Mouse (Mus musculus) frontal cortex, adult (tissue): ENCODE results near the gene Asic2.
A peak's percentile ranks its signal among the peaks of the same experiment; 100 is the strongest.

Experiments
- ATAC-seq: cut with Nextera tagmentation; 2 replicates; pipeline ENCODE4 v1.9.2; 2017; ENCODE audit warnings: mild to moderate bottlenecking, moderate library complexity, mixed read lengths; ENCODE audit not compliant: low TSS enrichment

Asic2 gene

DNA sequence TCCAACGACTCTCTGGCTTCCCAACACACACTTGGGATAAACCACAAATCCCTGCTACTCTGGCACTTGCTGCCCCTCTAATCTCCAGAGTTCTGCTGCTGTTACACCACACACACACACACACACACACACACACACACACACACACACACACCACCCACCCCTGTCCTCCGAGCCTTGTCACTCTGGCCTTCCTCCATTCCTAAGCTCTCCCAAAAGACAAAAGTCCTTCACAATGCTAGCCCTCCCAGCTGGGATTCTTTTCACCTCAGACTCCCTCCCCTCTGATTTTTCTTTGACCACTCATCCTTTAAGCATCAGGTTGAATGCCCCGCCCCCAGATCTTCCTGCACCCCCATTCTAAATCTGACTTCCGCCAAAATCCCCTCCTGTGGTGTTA is 506.5 kb downstream of the Asic2 start:
- ATAC-seq, result no peak

- no peak for ATAC-seq
These were observed 513.3 kb downstream of the Asic2 start for GRCm38 (mm10) chr11:81454921-81455320.

DNA sequence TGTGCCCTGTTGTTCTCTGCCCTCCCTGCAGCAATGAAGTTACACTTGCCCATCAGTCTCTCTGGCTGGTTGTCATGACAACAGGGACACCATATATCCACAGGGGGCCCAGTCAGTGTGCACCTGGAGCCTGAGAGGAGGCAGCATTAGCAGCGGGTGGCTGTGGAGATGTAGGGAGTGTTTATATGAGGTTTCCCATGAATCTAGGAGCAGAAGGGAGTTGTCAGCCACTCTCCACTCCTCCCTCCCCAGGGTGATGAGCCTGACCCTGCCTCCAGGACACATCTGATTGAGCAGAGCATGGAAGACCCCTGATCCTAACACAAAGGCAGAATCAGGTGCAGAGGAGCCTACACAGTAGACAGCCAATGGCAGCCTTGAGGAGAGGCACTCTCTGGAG is 514.1 kb downstream of the Asic2 start:
- ATAC-seq, result no peak

DNA sequence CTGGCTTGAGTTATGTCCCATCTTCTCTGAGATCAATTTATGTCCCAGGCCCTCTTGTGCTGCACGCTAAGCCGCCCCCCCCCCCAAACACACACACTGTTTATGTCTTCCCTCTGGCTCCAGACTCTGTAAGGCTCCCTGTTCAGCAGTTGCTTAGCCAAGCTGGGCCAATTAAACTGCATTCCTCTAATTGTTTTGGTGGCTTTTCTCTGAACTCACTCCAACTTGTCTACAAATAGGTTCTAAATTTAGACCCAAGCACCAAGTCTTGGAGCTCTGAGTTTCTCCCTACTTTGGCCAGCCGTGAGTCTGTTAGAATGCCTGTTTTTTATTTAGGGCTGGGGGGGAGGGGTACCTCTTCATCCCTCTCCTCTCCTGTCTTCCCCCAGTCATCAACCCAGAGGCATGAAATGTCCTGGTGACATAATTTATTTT is 519.0 kb downstream of the Asic2 start:
- ATAC-seq, result peak; percentile 70

- no peak for ATAC-seq
These were observed 521.9 kb downstream of the Asic2 start for GRCm38 (mm10) chr11:81446347-81446746.

DNA sequence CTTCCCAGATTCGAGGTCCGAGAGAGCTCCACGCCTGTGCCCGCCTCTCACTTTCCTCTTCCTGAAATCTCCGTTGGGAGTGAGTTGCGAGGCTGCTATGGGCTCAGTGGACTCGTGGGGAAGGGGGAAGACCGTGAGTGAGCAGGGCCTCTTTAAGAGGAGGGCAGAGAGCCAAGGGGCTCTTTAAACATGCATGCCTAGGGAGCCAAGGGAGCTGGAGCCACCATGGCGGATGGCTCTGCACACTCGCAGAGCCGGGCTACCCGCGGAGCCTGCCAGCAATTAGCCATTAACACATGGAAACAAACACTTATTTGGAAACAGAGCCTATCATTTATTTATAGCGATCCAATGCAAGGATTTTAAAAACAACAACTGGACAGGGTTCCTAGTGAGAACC is 541.4 kb downstream of the Asic2 start:
- no peak for ATAC-seq

DNA sequence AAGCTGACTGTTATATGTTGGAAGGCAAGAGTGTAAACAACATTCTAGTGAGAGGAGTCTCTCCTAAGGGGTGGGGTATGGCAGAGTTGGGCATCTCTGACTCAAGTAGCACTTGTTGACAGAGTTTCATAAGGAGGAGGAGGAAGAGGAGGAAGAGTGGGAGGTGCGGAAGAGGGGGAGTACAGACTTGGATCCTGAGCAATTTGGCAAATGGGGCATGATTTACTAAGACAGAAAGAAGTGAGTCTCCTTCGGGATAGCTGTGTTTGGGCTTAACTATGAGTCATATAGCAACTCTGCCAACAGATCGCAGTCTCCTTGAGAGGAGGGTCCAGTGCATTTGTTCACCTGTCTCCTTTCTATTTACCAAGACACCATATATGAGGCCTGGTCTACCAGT is 549.1 kb downstream of the Asic2 start:
- peak; percentile 59 for ATAC-seq

- ATAC-seq, result no peak
These were observed 550.2 kb downstream of the Asic2 start for GRCm38 (mm10) chr11:81418027-81418426.

- peak; percentile 72; the same call in 1 of the 2 replicates for ATAC-seq
These were observed 551.9 kb downstream of the Asic2 start for GRCm38 (mm10) chr11:81416319-81416718.

DNA sequence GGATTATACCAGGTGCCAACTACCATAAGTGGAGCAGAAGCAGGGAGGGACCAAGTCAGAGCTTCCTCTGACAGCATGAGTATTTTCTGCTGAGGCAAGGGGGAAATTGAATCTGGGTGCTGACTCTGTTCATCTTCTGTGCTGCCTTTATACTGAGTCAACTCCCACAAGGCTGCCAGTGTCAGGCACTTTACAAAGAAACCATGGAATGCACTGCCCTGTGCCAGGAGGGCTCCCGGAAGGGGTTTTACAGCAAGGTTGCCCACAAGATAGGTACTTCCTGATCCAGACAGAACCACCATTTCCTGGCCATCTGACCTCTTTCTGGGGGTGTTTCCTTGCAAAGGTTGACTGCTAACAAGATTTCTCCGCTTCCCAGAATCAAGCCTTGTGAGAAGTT is 553.7 kb downstream of the Asic2 start:
- no peak for ATAC-seq

DNA sequence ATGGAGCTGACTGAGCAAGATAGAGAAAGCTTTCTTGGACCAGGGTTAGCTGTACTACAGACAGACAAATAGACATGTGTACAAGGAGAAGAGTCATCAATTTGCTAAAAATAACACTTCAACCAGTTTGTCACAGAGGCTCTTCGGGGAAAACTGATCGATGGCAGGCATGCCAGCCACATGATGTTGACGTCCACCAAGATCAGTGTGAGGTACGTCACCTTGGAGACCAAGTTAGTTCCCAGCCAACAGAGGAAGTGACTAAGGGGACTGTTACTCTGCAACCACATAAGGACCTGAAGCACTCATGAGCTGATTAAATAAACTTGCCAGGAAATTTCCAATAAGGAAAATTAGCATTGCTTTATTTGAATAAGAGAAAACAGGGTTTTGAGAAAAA is 557.0 kb downstream of the Asic2 start:
- ATAC-seq, result no peak

GRCm38 (mm10) chr11:81405951-81406350 is 562.3 kb downstream of the Asic2 start:
- no peak for ATAC-seq

DNA sequence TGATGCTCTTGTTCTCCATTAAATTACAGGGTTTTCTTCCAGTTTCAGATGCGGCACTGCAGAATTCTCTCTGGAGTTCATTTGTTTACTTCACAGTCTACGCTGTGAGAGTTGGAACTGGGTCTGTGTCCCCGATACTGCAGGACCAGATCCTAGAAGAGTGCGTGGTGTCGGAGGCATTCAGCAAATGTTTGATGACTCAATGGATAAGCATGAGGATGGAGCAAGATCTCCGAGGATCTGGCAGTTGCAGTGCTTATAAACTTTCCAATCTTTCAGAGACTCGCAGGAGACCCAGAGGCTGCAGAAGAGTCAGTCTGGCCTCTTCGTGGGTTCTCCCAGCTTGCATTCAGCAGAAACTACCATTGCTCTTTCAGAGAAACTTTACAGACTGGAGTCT is 566.0 kb downstream of the Asic2 start:
- peak; percentile 59; the same call in 1 of the 2 replicates for ATAC-seq

DNA sequence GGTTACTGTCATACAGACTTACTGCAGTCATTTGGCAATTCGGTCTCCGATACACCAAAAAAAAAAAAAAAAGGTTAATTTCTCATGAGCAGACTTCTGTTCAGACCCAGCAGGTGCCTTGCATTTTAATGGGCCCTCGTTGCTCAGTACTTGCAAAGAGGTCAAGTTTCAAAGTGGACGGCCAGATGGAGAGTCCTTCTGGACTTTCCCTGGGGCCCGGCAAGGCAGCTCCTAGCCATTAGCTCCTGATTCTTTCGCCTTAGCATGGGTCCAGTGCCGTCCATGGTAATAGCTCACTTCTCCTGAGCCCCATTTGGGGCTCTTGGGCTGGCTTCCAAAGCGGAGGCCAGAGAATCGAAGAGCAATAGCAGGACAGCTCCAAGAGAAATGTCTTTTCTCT is 575.4 kb downstream of the Asic2 start:
- ATAC-seq, result no peak

- ATAC-seq, result no peak
These were observed 582.1 kb downstream of the Asic2 start for GRCm38 (mm10) chr11:81386185-81386584.

GRCm38 (mm10) chr11:81385547-81385946 is 582.7 kb downstream of the Asic2 start:
- ATAC-seq, result no peak

DNA sequence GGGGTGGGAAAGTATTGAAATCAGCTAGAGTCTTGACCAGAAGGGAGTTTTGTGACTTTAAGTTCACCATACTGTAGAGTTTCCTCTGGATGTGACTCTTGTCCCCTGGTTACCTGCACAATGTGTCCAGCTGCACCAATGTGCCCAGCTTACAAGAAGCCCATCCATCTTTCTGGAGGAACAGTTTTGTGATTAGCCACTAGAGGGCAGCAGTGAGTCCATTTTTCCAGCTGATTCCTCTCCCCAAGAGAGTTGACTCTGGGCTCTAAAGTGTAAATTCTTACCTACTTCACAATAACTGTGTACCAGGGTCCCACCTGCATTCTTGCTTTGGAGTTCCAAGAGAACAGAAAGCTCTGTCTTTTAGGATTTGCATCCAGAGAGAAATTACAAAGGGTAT is 593.4 kb downstream of the Asic2 start:
- no peak; the same call in 1 of the 2 replicates for ATAC-seq

DNA sequence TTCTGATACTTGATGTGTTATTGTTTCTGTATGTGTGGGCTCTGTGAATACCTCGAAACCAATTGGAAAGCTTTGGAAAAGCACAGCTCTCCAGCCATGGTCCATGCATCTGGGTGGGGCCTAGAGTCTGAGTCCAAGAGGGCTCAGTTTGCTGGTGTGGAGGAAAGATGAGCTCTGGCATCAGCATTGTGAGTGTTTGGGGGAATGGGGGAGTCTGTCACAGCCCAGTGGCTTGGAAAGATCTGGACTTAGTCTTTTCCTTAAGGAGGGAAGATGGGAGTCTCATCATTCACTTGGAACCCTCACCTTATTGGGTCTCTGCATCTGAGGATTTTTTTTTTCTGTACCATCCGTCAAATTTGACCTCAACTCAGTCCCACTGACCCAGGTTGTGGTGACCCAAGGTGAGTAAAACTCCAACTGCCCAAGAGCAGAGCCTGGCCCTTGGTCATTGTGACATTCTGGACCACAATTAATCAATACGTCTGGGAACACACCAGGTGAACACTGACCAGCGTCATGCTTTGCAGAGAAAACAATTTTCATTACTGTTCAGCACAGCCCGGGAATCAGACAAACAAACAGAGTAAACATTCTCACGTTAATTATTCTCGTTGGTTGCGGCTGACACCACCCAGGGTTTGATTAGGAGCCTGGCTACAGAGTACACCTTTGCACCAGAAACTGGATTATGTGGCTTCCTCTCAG is 594.1 kb downstream of the Asic2 start:
- no peak for ATAC-seq

DNA sequence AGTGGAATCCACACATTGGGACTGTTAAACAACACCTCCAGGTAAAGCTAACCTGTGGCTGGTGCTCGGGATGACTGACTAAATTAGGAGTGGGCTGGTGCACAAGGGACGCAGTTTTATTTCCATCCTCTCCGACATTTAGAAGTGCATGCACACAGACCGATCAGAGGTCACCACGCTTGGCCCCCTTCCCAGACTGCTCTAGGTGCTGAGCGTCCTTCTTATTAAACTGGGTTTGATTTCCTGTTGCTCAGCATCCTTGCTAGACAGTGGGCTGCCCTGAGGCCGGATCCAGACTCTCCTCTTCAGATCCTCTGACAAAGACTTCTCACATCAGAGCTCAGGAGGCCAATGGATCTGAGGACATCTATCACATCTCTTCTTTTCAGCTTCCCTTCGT is 596.7 kb downstream of the Asic2 start:
- ATAC-seq, result no peak

DNA sequence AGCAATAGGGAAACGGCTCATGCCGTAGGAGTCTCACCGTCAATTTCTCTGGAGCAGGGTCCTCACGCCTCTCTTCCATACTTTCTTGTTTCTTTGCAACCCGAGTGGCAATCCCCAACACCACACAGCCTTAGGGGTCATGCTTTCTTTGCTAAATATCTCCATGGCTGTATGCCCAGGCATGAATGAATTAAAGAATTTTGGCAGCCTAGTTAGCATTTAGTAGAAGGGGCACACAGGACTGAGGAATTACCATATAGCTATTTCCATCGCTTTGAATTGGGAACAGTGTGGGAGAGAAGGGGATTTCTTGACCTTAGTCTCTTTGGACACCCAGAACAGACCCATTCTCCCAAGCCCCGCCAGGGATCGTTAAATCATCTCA is 597.8 kb downstream of the Asic2 start:
- ATAC-seq, result no peak

- no peak for ATAC-seq
These were observed 598.5 kb downstream of the Asic2 start for GRCm38 (mm10) chr11:81369497-81370425.

GRCm38 (mm10) chr11:81364442-81364841 is 603.8 kb downstream of the Asic2 start:
- no peak for ATAC-seq

DNA sequence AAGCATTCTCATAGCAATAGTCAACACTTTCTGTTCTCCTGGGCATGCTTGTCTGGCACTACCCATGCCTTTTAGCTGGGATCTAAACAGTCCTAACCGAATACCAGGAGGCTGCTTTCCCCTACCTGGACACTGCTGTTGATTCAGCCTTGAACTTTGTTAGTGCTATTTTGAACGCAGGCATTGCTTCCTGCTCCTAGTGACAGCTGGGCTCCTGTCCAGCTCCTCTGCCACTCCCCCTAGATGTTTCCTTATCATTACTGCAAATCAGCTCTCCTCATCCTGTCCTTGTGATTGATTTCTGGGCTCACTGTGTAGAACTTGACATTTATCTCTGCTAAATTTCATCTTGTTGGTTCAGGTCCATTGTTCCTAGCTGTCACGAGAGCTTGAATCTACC is 605.8 kb downstream of the Asic2 start:
- ATAC-seq, result no peak
